ENCODE assay signal across 19 mouse cellular contexts in genomic region chr12:99058916-99059315, GRCm38 (mm10).
"Had no signal": no experiment of that assay in that cellular context is flagged by ENCODE, and none has a peak within 500 bp of the region (broad histone marks: within the 10 kb centered on the region; RNA-seq: fewer than 3 reads in every experiment).

No protein-coding gene starts in this region.

- H3K9me3 ChIP-seq: limb, embryonic 12.5 days; limb, embryonic 15.5 days; liver, embryonic 12.5 days; liver, embryonic 15.5 days; stomach, embryonic 15.5 days had no signal

- H3K27me3 ChIP-seq: limb, embryonic 12.5 days; limb, embryonic 15.5 days; liver, embryonic 12.5 days; liver, embryonic 15.5 days; stomach, embryonic 15.5 days had no signal

- H3K4me2 ChIP-seq: limb, embryonic 12.5 days; limb, embryonic 15.5 days; liver, embryonic 12.5 days; liver, embryonic 15.5 days; midbrain, embryonic 11.5 days; stomach, embryonic 15.5 days had no signal

- H3K27ac ChIP-seq: limb, embryonic 12.5 days; limb, embryonic 15.5 days; liver, embryonic 12.5 days; liver, embryonic 15.5 days; stomach, embryonic 15.5 days had no signal

- ATAC-seq: liver, embryonic 12.5 days had no signal

- H3K9ac ChIP-seq: limb, embryonic 12.5 days; limb, embryonic 15.5 days; liver, embryonic 12.5 days; liver, embryonic 15.5 days; stomach, embryonic 15.5 days had no signal

- H3K4me3 ChIP-seq: limb, embryonic 12.5 days; limb, embryonic 15.5 days; liver, embryonic 12.5 days; liver, embryonic 15.5 days; stomach, embryonic 15.5 days had no signal

- DNase-seq: kidney, adult 9 months; kidney, postnatal 14 days; kidney, postnatal 4 days; left cerebral cortex, postnatal 4 days; lung, adult 2 months; lung, postnatal 14 days; lung, postnatal 4 days; midbrain, embryonic 14.5 days; right cerebral cortex, adult 18-20 months; right cerebral cortex, postnatal 14 days; right cerebral cortex, postnatal 4 days; thymus, adult 18-20 months; thymus, postnatal 36 days had no signal

- H3K36me3 ChIP-seq: limb, embryonic 12.5 days; limb, embryonic 15.5 days; liver, embryonic 12.5 days; liver, embryonic 15.5 days; stomach, embryonic 15.5 days had no signal

- H3K4me1 ChIP-seq: limb, embryonic 12.5 days; limb, embryonic 15.5 days; liver, embryonic 12.5 days; liver, embryonic 15.5 days; stomach, embryonic 15.5 days had no signal
